Mouse (Mus musculus) heart, postnatal 0 days (tissue): Measurements from ENCODE around the gene Rps6ka4. TPM values are rescaled to one million over a fixed set of nuclear protein-coding genes. Genes with fewer than 3 reads are reported as not detected.

Experiments used
- ATAC-seq: fragments of 200-750 bp; cut with Nextera tagmentation; 2 replicates; pipeline ENCODE4 v1.8.0; 2017; ENCODE audit warnings: low read depth, moderate number of reproducible peaks, moderate library complexity; ENCODE audit not compliant: insufficient read depth
- DNase-seq: peaks from one replicate; pipeline ENCODE4 v3.0.0-alpha.2; 2016; ENCODE audit warnings: low spot score
- H3K27ac ChIP-seq: fragments of 300-500 bp; sonication (generic); 2 replicates; pipeline ENCODE4 v1.5.1; 2014; ENCODE audit warnings: low read depth, mild to moderate bottlenecking
- H3K27me3 ChIP-seq: fragments of 300-500 bp; sonication (generic); 2 replicates; pipeline ENCODE4 v1.6.1; 2014; ENCODE audit warnings: low read length, mixed read lengths; ENCODE audit not compliant: control insufficient read depth, insufficient read depth
- H3K36me3 ChIP-seq: fragments of 300-500 bp; sonication (generic); replicated peaks from 2 replicates; pipeline ENCODE4 v1.6.1; 2014; ENCODE audit warnings: low read length, mixed read lengths; ENCODE audit not compliant: control insufficient read depth, insufficient read depth
- H3K4me1 ChIP-seq: fragments of 300-500 bp; sonication (generic); 2 replicates; pipeline ENCODE4 v1.6.1; 2014; ENCODE audit warnings: antibody characterized with exemption; ENCODE audit not compliant: control insufficient read depth, insufficient read depth
- H3K4me2 ChIP-seq: fragments of 300-500 bp; sonication (generic); 2 replicates; pipeline ENCODE4 v1.6.1; 2014; ENCODE audit warnings: low read depth, mild to moderate bottlenecking, low read length, moderate library complexity
- H3K4me3 ChIP-seq: fragments of 300-500 bp; sonication (generic); 2 replicates; pipeline ENCODE4 v1.5.1; 2014; ENCODE audit warnings: low read depth, low read length
- H3K9ac ChIP-seq: fragments of 300-500 bp; sonication (generic); replicated peaks from 2 replicates; pipeline ENCODE4 v1.6.1; 2014; ENCODE audit warnings: low read depth, low read length, mixed read lengths
- H3K9me3 ChIP-seq: fragments of 300-500 bp; sonication (generic); replicated peaks from 2 replicates; pipeline ENCODE4 v1.6.1; 2016; ENCODE audit warnings: low read length; ENCODE audit not compliant: control insufficient read depth
- CTCF ChIP-seq: IDR thresholded peaks from 2 replicates; pipeline ENCODE4 v1.5.1; 2016; ENCODE audit warnings: antibody characterized with exemption, control low read depth, low read depth
- EP300 ChIP-seq: IDR thresholded peaks from 2 replicates; pipeline ENCODE4 v1.6.1; 2016; ENCODE audit warnings: antibody characterized with exemption, low read depth
- WGBS: fragments of 180-500 bp; shearing (Covaris S2); extraction: QIAGEN DNeasy Blood & Tissue Kit; methylation state at CpG from one replicate; pipeline ENCODE4 v1.1.7; 2014; 5-methylcytosine and 5-hydroxymethylcytosine counted together
- polyA plus RNA-seq: library from polyadenylated mRNA; unstranded; fragments of >200 nt; fragmentation: Nextera tagmentation; extraction: Ambion mirVana; gene quantifications from 2 replicates; pipeline ENCODE4 v1.2.1, GENCODE M21; 2015
- total RNA-seq: library from RNA; depleted of rRNA; stranded (reverse); fragments of >200 nt; gene quantifications from 2 replicates; pipeline ENCODE4 v1.2.3, GENCODE M21; 2014; ENCODE audit warnings: low replicate concordance

Rps6ka4 gene
- total and polyA plus RNA-seq, 2 experiments from 2014 or later, result 13.4 to 16.6 TPM

DNA sequence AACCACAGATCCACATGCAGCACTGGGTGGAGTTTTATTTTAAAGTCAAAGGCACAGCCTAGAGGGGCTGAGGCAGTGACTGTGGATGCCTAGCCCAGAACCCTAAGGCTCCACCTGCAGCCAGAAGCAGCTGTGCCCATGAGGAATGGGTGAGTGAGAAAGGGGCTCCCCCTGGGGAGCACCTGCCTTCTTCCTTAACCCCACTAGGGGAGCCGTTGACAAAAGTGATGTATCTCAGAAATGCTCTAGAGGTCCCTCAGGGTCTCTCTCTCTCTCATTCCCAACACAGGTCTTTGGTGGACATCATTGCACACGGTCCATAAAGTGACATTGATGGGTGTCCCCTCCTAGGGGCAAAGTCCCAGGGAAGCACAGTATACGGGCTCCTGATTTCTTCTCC lies 11.4 kb downstream of the Rps6ka4 start:
- Histone ChIP-seq H3K4me1 (no peaks in the 10 kb centered on the region), H3K4me3 (no peak overlapping the region), H3K4me2 (no peak overlapping the region), H3K9me3 (no peaks in the 10 kb centered on the region), H3K36me3 (peaks cover 45% of the 10 kb centered on the region), H3K27me3 (peaks cover 28% of the 10 kb centered on the region), H3K27ac (no peak overlapping the region), H3K9ac (no peak overlapping the region)
- WGBS, result 50% methylated on average over 3 of the region's 3 CpGs
- TF ChIP-seq EP300 (no peak), CTCF (no peak)
- ATAC-seq, result no peak
- no peak for DNase-seq

DNA sequence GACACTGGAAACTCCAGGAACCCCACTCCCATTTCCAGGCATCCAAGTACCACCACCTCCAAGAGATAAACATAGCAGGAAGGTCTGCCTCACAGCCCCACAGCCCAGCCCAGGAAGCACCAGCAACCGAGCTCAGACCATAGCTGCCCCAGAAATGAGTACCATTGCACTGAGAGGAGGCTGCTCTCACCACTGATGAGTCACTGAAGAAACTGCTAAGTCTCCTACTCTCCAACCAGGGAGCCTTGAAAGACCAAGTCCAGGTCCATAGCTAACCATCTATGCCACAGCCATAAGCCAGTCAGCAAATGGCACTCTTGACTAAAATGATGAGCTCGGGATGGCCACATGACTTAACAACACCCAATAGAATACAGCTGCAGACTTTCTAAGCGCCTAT lies 13.8 kb downstream of the Rps6ka4 start:
- WGBS, result 79% methylated on average over 3 of the region's 3 CpGs

DNA sequence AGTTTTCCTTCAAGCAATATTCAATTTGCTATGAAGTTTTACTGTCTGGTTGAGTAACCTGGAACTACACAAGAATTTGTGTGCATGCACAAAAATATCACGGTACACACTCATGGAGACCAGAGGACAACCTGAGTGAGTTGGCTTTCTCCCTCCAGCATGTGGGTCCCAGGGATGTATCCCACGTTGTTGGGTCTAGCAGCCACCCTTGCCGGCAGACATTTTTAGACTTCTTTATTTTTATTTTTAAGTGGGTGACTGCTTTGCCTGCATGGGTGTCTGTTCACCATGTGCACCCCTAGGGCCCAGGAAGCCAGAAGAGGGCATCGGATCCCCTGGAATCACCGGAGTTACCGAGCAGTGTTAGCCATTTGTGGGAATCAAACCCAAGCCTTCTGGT lies 15.1 kb downstream of the Rps6ka4 start:
- 74% methylated on average over 6 of the region's 6 CpGs for WGBS
- H3K27ac ChIP-seq, result no peak overlapping the region
- no peak for ATAC-seq
- peaks cover 7% of the 10 kb centered on the region for H3K27me3 ChIP-seq
- no peak for DNase-seq
- no peaks in the 10 kb centered on the region for H3K4me1 ChIP-seq
- no peaks in the 10 kb centered on the region for H3K9me3 ChIP-seq
- TF ChIP-seq EP300 (no peak), CTCF (no peak)
- no peak overlapping the region for H3K4me3 ChIP-seq
- no peak overlapping the region for H3K4me2 ChIP-seq
- no peak overlapping the region for H3K9ac ChIP-seq
- peaks cover 10% of the 10 kb centered on the region for H3K36me3 ChIP-seq

More for the DNA sequence above, 13.8 kb downstream of the Rps6ka4 start:
- peaks cover 20% of the 10 kb centered on the region for H3K27me3 ChIP-seq
- H3K4me1 ChIP-seq, result no peaks in the 10 kb centered on the region
- H3K4me3 ChIP-seq, result no peak overlapping the region
- DNase-seq (no peak), ATAC-seq (no peak)
- H3K36me3 ChIP-seq, result peaks cover 22% of the 10 kb centered on the region
- no peak overlapping the region for H3K4me2 ChIP-seq
- H3K27ac ChIP-seq, result no peak overlapping the region
- TF ChIP-seq EP300 (no peak), CTCF (no peak)
- no peaks in the 10 kb centered on the region for H3K9me3 ChIP-seq
- H3K9ac ChIP-seq, result no peak overlapping the region

DNA sequence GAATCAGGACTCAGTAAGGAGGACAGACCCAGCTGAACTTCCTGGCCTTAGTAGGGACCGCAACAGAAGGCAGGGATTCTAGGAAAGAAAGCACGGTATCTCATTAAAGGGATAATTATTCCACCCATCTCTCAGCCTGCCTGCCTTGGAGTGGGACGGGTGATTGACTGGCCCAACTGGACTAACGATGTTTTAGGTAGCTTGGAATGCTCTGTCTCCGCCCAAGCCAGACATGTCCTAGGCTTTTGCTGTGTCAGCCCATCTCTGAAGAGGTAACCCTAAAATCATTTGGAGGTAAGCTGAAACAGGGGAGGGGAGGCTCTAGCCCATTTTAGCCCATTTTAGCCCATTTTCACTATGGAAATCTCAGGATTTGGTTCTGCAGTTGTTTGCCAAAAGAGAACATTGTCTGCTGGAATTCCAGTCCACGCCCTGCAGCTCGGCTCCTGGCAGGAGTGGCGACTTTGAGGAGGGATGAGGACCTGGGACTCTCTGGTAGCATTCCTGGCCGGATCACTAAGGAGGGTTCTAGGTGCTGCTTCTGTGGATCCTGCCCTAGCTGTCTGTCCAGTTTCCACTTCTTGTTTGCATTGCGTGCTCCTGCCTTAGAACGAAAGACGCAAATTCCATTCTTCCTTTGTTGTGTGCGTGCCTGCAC lies 19.8 kb downstream of the Rps6ka4 start:
- 82% methylated on average over 13 of the region's 13 CpGs for WGBS
- ATAC-seq (no peak), DNase-seq (no peak)
- no peaks in the 10 kb centered on the region for H3K36me3 ChIP-seq
- H3K4me1 ChIP-seq, result no peaks in the 10 kb centered on the region
- H3K9ac ChIP-seq, result no peak overlapping the region
- no peak overlapping the region for H3K27ac ChIP-seq
- no peak overlapping the region for H3K4me3 ChIP-seq
- no peak overlapping the region for H3K4me2 ChIP-seq
- H3K9me3 ChIP-seq, result no peaks in the 10 kb centered on the region
- TF ChIP-seq EP300 (no peak), CTCF (no peak)
- H3K27me3 ChIP-seq, result no peaks in the 10 kb centered on the region

DNA sequence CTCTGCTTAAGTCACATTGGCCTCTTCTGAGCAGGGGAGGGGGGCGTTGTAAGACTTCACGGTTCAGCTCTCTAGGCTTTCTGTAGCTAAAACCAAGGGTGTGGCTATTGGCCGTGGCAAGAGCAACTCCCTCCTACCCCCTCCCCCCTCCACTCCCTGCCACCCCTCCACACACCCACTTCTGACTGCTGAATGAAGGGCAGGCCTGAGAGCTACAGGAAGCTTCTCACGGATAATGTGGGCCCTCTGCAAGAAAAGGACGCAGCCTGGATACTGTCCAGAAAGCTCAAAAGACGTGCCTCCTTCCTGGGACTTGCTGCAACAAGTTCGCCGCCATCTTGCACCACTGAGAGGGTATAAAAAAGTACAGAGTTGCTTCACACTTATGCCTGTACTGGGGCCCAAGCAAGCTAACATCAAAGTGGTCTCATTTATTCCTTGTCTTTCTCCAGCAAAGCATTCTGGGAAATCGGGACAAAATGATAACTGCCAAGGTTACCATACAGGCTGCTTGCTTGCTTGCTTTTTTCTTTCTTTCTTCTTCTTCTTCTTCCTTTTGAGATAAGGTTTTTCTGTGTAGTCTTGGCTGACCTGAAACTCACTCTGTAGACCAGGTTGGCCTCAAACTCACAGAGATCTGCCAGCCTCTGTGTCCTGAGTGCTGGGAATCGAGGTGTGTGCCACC lies 21.2 kb downstream of the Rps6ka4 start:
- Histone ChIP-seq H3K4me3 (no peak overlapping the region), H3K27ac (no peak overlapping the region), H3K4me1 (no peaks in the 10 kb centered on the region), H3K9me3 (no peaks in the 10 kb centered on the region), H3K36me3 (no peaks in the 10 kb centered on the region), H3K27me3 (no peaks in the 10 kb centered on the region), H3K4me2 (no peak overlapping the region), H3K9ac (no peak overlapping the region)
- ATAC-seq, result no peak
- no peak for DNase-seq
- TF ChIP-seq CTCF, result no peak
- TF ChIP-seq EP300, result no peak
- 37% methylated on average over 10 of the region's 10 CpGs for WGBS
